Mouse (Mus musculus) embryonic facial prominence, embryonic 10.5 days (tissue): ENCODE data around the gene Lrp11. TPM values are rescaled to one million over a fixed set of nuclear protein-coding genes. Genes with fewer than 3 reads are reported as not detected.

Experiments used
- DNase-seq: peaks from one replicate; pipeline ENCODE4 v3.0.0-alpha.2; 2017; ENCODE audit warnings: low spot score
- H3K27ac ChIP-seq: fragments of 300-500 bp; sonication (generic); replicated peaks from 2 replicates; pipeline ENCODE4 v1.5.1; 2016; ENCODE audit warnings: mild to moderate bottlenecking
- H3K27me3 ChIP-seq: fragments of 300-500 bp; sonication (generic); replicated peaks from 2 replicates; pipeline ENCODE4 v1.6.1; 2016; ENCODE audit warnings: low read depth, mild to moderate bottlenecking; ENCODE audit not compliant: poor library complexity, severe bottlenecking
- H3K36me3 ChIP-seq: fragments of 300-500 bp; sonication (generic); replicated peaks from 2 replicates; pipeline ENCODE4 v1.6.1; 2016; ENCODE audit warnings: mild to moderate bottlenecking, moderate library complexity
- H3K4me1 ChIP-seq: fragments of 300-500 bp; sonication (generic); 2 replicates; pipeline ENCODE4 v1.6.1; 2016
- H3K4me3 ChIP-seq: fragments of 300-500 bp; sonication (generic); 2 replicates; pipeline ENCODE4 v1.5.1; 2016; ENCODE audit warnings: mild to moderate bottlenecking, moderate library complexity
- H3K9me3 ChIP-seq: fragments of 300-500 bp; sonication (generic); 2 replicates; pipeline ENCODE4 v1.6.1; 2016; ENCODE audit warnings: mild to moderate bottlenecking
- WGBS: fragments of 180-500 bp; shearing (Covaris S2); methylation state at CpG from one replicate; pipeline ENCODE4 v1.1.7; 2016; 5-methylcytosine and 5-hydroxymethylcytosine counted together
- polyA plus RNA-seq: library from polyadenylated mRNA; unstranded; fragments of >200 nt; fragmentation: Nextera tagmentation; extraction: Ambion mirVana; gene quantifications from 2 replicates; pipeline ENCODE4 v1.2.1, GENCODE M21; 2016

Lrp11 gene
- polyA plus RNA-seq, 1 experiment from 2014 or later: 4.8 TPM

DNA sequence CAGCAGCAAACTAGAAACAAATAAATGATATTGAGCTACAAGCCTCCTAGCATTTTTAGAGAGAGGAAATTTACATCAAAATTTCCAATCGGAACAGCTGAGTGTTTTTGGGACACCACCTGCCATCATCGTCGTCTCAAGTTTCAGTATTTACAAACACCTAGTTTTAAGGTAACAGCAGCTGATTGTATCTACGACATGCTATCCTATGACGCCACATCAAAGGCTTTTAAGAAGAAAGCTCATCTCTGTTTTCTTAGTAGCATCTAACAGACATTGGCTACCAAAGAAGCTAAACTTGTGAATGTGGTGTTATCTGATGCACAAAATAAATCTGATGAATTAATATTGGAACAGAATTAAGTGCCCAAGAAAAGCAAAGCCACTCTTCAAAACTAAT, 40.7 kb downstream of the Lrp11 start:
- H3K4me1 ChIP-seq: no peaks in the 10 kb centered on the region
- no peak overlapping the region for H3K4me3 ChIP-seq
- 91% methylated on average over 5 of the region's 5 CpGs for WGBS
- no peaks in the 10 kb centered on the region for H3K27me3 ChIP-seq
- H3K9me3 ChIP-seq: no peaks in the 10 kb centered on the region
- H3K36me3 ChIP-seq: peaks cover 35% of the 10 kb centered on the region
- no peak overlapping the region for H3K27ac ChIP-seq
- DNase-seq: no peak

DNA sequence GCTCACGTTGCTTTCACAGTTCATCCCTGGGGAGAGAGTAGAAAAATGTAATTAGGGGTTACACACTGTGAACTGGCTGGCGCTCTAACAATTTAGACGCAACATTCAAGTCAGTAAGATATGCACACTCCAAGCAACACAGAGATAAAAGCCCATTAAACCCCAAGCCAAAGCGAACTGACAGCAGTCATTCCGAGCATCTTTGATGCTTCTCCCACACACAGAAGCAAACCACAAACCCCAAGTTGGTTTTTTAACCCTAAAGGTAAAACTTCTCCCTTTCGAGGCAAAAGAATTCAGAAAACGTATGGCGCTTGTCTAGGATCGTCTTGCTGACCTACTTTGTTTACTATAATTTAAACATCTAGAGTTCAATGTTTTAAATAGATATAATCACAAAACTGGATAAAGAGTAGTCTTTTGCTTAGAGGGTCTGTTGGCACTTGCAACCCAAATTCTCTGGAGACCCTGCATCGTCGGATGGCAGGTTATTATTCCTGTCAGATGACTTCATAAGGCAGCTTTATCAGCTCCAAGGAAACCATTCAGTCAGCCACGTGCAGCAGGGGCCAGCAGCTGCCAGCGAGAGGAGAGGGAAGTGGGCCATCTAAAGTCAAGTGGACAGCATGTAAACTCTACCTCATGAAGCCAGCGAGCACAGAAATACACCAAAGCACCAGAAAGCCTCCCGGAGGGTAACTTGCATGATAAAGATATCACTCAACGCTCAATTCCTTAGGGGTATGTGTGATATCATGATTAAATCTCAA, 41.5 kb downstream of the Lrp11 start:
- H3K9me3 ChIP-seq: no peaks in the 10 kb centered on the region
- no peak overlapping the region for H3K27ac ChIP-seq
- WGBS: 90% methylated on average over 16 of the region's 16 CpGs
- peaks cover 35% of the 10 kb centered on the region for H3K36me3 ChIP-seq
- H3K4me1 ChIP-seq: no peaks in the 10 kb centered on the region
- no peak overlapping the region for H3K4me3 ChIP-seq
- no peaks in the 10 kb centered on the region for H3K27me3 ChIP-seq
- no peak for DNase-seq

DNA sequence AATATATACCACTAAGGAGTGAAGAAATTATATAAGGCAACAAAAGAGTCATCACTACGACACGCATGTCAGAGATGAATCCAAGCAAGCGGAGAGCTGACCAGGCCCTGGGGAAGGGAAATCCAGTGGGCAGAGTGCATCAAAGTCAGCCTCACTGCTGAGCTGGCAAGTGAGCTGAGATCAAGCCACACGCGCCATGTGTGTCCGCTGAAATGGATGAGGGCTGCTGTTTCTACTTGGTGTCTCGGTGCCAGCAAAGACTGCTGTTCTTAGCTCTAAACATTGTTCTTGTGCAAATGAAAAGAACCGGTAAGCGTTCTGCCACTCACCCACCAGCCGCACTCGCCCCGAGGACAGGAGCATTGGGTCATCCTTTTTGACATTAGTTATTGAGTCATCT, 50.8 kb downstream of the Lrp11 start:
- Histone ChIP-seq H3K9me3 (no peaks in the 10 kb centered on the region), H3K36me3 (peaks cover 82% of the 10 kb centered on the region), H3K4me1 (no peaks in the 10 kb centered on the region), H3K27ac (no peak overlapping the region), H3K4me3 (no peak overlapping the region), H3K27me3 (no peaks in the 10 kb centered on the region)
- DNase-seq: no peak
- WGBS: 94% methylated on average over 12 of the region's 12 CpGs

DNA sequence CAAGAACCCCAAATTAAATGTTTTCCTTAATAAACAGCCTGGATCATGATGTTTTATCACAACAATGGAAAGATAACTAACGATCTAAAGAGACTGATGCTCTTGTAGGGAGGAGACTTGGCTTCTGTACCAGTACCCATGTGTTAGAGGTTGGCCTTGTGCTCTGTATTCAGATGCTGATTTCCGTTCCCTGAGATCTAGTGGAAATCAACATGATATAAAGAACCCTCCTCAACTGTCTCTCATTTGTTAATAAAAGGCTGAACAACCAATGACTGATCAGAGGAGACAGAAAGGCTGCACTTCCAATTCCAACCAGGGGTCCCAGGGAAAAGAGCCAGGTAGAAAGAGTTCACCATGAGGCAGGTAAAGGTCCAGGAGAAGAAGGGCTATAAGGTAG, 56.3 kb downstream of the Lrp11 start:
- Histone ChIP-seq H3K4me3 (no peak overlapping the region), H3K4me1 (no peaks in the 10 kb centered on the region), H3K36me3 (peaks cover 71% of the 10 kb centered on the region), H3K9me3 (no peaks in the 10 kb centered on the region), H3K27me3 (no peaks in the 10 kb centered on the region), H3K27ac (no peak overlapping the region)
- 91% methylated on average over 2 of the region's 2 CpGs for WGBS
- DNase-seq: no peak

DNA sequence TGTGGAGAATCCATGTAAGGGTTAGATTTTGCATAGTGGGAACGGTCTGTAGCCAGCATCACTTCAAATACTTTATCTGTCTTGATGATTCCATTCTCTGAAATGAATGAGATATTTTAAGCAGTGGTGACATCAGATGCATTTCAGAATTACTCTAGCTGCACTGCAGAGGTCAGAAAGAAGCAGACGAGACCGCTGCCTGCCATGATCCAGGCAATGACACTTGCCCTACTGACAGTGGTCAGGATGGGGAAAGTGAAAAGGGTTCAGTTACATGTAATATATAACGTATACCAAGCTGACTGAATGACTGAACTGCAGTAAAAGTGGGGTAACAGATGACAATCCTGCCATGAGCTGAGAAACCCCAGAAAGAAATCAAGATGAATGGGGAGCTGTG, 59.5 kb downstream of the Lrp11 start:
- WGBS: 91% methylated on average over 4 of the region's 4 CpGs
- H3K4me1 ChIP-seq: no peaks in the 10 kb centered on the region
- no peaks in the 10 kb centered on the region for H3K27me3 ChIP-seq
- DNase-seq: no peak
- no peak overlapping the region for H3K4me3 ChIP-seq
- no peak overlapping the region for H3K27ac ChIP-seq
- peaks cover 45% of the 10 kb centered on the region for H3K36me3 ChIP-seq
- H3K9me3 ChIP-seq: no peaks in the 10 kb centered on the region

DNA sequence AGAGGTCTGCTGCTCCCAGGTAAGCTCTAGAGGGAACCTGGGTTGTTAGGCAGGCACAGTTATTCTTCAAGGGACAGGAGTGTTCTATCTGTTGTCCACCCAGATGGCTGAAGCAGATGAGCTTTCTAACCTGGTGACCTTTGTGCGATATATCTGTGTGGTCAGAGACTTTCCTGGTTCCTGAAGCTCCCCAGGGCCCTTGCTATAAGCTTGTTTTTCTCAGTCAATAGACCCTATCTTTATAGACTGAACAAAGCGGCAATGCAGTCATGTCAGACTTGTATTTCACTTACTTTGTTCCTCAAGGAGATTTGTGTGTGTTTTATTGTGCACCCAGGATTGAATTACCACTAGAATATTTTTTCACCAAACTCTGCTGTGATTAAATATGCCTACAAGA, 61.5 kb downstream of the Lrp11 start:
- Histone ChIP-seq H3K4me1 (no peaks in the 10 kb centered on the region), H3K36me3 (peaks cover 28% of the 10 kb centered on the region), H3K4me3 (no peak overlapping the region), H3K27ac (no peak overlapping the region), H3K27me3 (no peaks in the 10 kb centered on the region), H3K9me3 (no peaks in the 10 kb centered on the region)
- no peak for DNase-seq
- 91% methylated on average over 2 of the region's 2 CpGs for WGBS

DNA sequence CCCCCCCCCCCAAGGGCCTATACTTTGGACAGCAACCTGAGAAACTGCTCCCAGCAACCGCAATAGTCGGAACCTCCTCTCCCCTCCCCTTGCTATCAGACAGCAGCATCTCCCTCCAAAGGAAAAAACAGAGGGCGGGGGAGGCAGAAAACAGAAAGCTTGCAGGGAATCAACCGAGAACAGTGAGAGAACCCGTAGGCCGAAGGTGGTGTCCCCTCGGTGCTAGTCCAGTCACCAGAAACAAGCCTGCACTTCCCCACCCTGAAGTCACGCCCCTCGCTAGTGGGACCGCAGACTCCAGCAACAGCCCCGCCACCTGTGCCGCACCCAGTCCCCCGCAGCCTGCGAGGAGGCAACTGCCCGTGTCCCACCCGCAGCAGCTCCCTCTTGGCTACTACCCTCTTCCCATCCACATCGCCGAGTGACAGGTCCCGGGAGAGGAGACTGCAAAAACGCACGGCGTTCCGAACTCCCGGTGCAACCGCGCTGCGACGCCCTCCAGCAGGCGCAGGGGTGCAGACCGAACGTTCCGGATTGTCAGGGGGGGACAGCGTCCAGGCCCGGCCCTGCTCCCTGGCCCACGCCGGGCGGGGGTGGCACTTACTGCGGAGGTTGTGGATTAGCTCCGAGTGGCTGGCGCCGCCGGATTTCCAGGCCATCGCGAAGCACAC, 73.0 kb downstream of the Lrp11 start:
- Histone ChIP-seq H3K9me3 (no peaks in the 10 kb centered on the region), H3K4me1 (peaks cover 13% of the 10 kb centered on the region), H3K27me3 (no peaks in the 10 kb centered on the region), H3K4me3 (peak overlapping the region; percentile 95), H3K36me3 (peaks cover 2% of the 10 kb centered on the region; the same call in 1 of the 2 replicates), H3K27ac (peak overlapping the region; percentile 95)
- WGBS: under 1% methylated on average over 44 of the region's 44 CpGs
- DNase-seq: peak; percentile 82

DNA sequence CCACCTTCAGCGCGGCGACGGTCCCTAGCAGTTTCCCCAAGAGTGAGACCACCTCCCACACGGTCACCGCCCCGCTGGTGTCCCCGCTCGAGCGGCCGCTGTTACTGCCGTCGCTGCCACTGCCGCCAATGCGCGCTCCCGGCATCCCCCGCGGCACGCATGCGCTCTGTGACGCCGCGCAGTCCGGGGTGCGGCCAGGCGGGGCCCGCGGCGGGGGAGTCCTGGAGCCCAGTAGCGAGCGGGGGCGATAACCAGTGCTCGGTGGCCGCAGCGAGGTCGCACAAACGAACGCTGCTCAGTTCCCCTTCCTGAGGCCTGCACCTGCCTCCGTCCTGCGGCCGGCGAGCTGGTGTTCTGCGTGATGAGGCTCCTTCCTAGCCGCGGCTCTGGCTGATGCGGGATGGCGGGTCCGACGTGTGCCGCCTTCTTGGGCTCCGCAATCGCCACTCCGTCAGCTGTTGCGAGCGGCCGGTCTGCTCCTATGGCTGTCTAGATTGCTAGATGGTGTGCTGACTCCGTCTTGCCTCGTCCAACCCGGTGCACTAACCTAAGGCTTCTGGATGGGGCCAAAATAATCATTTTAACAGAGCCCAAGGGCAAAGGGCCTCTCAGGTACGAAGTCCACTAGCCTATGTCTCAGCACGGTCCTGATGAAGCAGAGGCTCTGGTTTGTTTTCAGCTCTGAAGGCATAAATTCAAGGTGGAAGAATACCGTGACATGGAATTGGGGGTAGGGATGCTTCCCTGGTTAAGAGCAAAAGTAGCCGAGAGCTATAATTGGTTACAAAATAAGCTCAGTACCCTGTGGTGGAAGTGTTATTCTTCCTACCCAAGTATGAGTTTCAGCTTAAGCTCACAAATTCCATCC, 73.8 kb downstream of the Lrp11 start:
- peak overlapping the region; percentile 95 for H3K27ac ChIP-seq
- peak; percentile 92 for DNase-seq
- peak overlapping the region; percentile 95 for H3K4me3 ChIP-seq
- WGBS: under 1% methylated on average over 64 of the region's 64 CpGs
- H3K9me3 ChIP-seq: no peaks in the 10 kb centered on the region
- H3K36me3 ChIP-seq: no peaks in the 10 kb centered on the region
- H3K27me3 ChIP-seq: no peaks in the 10 kb centered on the region
- H3K4me1 ChIP-seq: peaks cover 19% of the 10 kb centered on the region

DNA sequence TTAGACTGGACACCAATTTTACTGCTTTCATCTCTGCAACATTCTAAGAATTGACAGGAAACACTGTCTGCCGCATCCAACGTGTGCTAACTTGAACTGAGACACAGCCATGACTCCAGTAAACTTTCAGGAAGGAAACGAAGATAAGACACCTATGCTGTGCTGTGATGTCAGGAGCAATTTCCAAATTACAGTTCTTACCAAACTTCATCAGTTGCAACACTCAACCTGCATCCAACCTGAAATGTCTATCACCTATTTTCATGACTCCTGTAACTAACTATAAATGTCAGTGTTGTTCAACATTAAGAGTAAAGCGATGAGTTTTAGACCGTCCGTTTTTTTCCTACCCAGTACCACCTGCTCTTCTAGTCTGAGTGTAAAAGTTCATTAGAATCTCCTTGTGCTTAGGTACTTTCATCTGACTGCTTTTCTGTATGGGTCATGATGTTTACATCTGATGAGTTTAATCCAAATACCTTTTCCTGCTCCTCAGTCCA, 74.5 kb downstream of the Lrp11 start:
- Histone ChIP-seq H3K27ac (no peak overlapping the region), H3K36me3 (no peaks in the 10 kb centered on the region), H3K4me1 (peaks cover 22% of the 10 kb centered on the region), H3K27me3 (no peaks in the 10 kb centered on the region), H3K4me3 (peak overlapping the region; percentile 95), H3K9me3 (no peaks in the 10 kb centered on the region)
- no peak for DNase-seq
- WGBS: 73% methylated on average over 6 of the region's 6 CpGs

DNA sequence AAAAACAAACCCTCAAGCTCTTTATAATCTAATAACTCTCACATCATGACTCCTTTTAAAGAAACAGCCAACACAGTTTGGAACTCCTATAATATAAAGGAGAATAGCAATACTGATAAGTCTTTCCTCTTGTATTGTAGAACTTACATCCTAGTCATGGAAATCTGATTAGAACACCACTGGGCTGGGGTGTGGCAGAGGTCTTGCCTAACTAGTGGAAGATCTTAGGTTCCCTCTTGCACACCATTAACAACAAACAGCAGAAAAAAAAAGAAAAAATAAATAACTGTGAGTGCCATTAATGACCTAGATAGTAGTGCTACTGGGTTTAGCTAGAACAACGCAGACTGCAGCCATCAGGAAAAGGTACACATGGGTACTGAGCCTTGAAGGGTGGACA, 75.3 kb downstream of the Lrp11 start:
- 84% methylated on average over 1 of the region's 1 CpGs for WGBS
- peaks cover 6% of the 10 kb centered on the region for H3K36me3 ChIP-seq
- DNase-seq: no peak

DNA sequence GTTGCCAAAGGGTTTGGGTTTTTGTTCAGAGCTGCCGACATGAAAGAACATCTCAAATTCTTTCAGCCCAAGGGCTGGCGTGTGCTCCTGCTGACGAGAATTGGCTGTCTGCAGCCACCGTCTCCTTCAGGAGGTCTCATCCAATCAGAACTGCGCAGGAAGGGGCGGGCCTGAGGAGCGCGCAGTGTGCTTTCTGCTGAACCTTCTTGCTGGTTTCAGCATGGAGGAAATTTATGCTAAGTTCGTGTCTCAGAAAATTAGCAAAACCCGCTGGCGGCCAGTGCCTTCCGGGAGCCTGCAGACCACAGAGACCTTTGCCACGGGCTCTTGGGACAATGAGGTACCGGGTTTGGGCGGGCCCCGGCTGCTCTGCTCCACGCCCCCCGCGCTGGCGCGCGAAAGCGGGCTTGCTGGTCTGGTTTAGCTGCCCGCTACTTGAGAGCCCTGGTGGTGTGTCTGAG, 77.8 kb downstream of the Lrp11 start, which contains the start of gene Nup43:
Gene Nup43 (plus strand): TSS at position 162 of the 461 bp plus-strand sequence.
- Histone ChIP-seq H3K9me3 (no peaks in the 10 kb centered on the region), H3K4me1 (peaks cover 20% of the 10 kb centered on the region), H3K27me3 (no peaks in the 10 kb centered on the region), H3K36me3 (peaks cover 30% of the 10 kb centered on the region), H3K4me3 (peak within 1 kb of the TSS; percentile 92), H3K27ac (peak within 1 kb of the TSS; percentile 89)
- peak; percentile 91 for DNase-seq
- WGBS: under 1% methylated on average over 24 of the region's 24 CpGs

More for the DNA sequence above, 75.3 kb downstream of the Lrp11 start:
- no peak overlapping the region for H3K27ac ChIP-seq
- no peak overlapping the region for H3K4me3 ChIP-seq
- no peaks in the 10 kb centered on the region for H3K27me3 ChIP-seq
- H3K4me1 ChIP-seq: peaks cover 22% of the 10 kb centered on the region
- no peaks in the 10 kb centered on the region for H3K9me3 ChIP-seq

DNA sequence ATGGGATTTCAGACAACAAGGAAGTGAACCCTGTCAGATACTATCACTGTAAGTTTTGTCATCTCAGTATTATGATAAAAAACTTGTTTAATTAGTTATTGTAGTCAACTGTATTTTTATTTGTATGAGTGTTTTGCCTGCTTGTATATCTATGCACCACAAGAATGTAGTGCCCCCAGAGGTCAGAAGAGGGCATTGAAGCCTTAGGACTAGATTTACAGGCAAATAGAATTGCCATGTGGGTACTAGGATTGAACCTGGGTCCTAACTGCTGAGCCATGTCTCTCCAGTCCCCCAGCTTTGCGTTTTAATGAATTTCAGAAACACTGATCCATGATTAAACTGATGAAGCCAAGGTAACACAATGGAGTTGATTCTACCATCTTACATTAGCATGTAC, 84.1 kb downstream of the Lrp11 start:
- 72% methylated on average over 1 of the region's 1 CpGs for WGBS
- no peak for DNase-seq
- H3K4me1 ChIP-seq: no peaks in the 10 kb centered on the region; the same call in 1 of the 2 replicates
- H3K27ac ChIP-seq: no peak overlapping the region
- no peaks in the 10 kb centered on the region for H3K27me3 ChIP-seq
- H3K9me3 ChIP-seq: no peaks in the 10 kb centered on the region
- peaks cover 88% of the 10 kb centered on the region for H3K36me3 ChIP-seq
- no peak overlapping the region for H3K4me3 ChIP-seq
